Comparison of ENCODE assay signal across 8 mouse cellular contexts in the genomic region with DNA sequence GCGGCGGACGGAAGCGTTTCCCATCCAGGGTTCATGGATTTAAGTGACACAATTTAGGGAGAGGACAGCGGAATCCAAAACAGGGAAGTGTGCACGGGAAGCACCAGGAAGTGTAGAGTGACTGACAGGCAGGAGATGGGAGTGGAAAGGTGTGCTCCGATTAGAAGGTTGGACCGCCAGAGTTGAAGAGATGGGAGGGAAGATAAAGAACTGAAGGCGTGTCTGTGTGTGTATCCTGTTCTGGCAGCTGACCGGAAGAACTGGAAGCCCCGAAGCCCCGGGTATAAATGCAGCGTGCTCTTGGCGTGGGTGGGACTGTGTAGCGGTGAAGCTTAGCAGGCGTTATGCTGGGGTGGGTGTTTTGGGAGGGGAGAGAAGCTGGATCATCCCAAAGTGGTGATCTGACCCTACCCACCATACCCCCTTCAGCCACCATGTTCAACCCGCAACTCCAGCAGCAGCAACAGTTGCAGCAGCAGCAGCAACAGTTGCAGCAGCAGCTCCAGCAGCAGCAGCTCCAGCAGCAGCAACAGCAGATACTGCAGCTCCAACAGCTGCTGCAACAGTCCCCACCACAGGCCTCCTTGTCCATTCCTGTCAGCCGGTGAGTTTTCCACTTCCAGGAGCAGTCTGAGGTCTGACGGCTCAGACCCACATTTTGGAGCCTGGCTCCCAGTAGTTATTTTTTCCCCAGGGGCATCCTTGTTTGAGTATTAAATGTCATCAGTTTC. TPM values are rescaled to one million over a fixed set of nuclear protein-coding genes. Genes with fewer than 3 reads are reported as not detected.
DNase-seq lines count a peak whose midpoint lies in the region; ATAC-seq and TF ChIP-seq lines count a peak whose summit lies in the region.

No protein-coding gene starts in this region.

- H3K27me3 ChIP-seq in kidney, embryonic 14.5 days (ENCODE audit: control insufficient read depth, insufficient read depth, low read length): no peaks in the 10 kb centered on the region
- no peaks in the 10 kb centered on the region; the same call in 1 of the 2 replicates for H3K27me3 ChIP-seq in heart, embryonic 14.5 days (ENCODE audit: control insufficient read depth, insufficient read depth, low read length)
- no peaks in the 10 kb centered on the region for H3K27me3 ChIP-seq in limb, embryonic 14.5 days (ENCODE audit: control insufficient read depth, insufficient read depth, low read length)
- peaks cover 11% of the 10 kb centered on the region for H3K27me3 ChIP-seq in midbrain, embryonic 13.5 days

- peaks cover 18% of the 10 kb centered on the region; the same call in 1 of the 2 replicates for H3K4me1 ChIP-seq in kidney, embryonic 14.5 days (ENCODE audit: control insufficient read depth, insufficient read depth, low read length)
- H3K4me1 ChIP-seq in heart, embryonic 14.5 days (ENCODE audit: control insufficient read depth in 2 of 2, insufficient read depth in 2 of 2, low read length in 2 of 2): peaks cover 11 to 21% of the 10 kb centered on the region in 2 experiments
- peaks cover 17% of the 10 kb centered on the region for H3K4me1 ChIP-seq in limb, embryonic 14.5 days (ENCODE audit: control insufficient read depth, insufficient read depth, low read length)
- H3K4me1 ChIP-seq in midbrain, embryonic 13.5 days (replicated peaks): peaks cover 24% of the 10 kb centered on the region

- H3K4me3 ChIP-seq in kidney, embryonic 14.5 days (ENCODE audit: low read length): peak overlapping the region; percentile 83
- H3K4me3 ChIP-seq in heart, embryonic 14.5 days (ENCODE audit: control insufficient read depth in 1 of 2, insufficient read depth in 1 of 2, low read depth in 1 of 2, low read length in 2 of 2): peak overlapping the region; percentile 69 to 80
- H3K4me3 ChIP-seq in limb, embryonic 14.5 days (replicated peaks; ENCODE audit: low read length): peak overlapping the region; percentile 80
- peak overlapping the region; percentile 70 for H3K4me3 ChIP-seq in midbrain, embryonic 13.5 days (replicated peaks)

- H3K9ac ChIP-seq in kidney, embryonic 14.5 days (ENCODE audit: low read depth, low read length): peak overlapping the region; percentile 82
- peak overlapping the region; percentile 78 for H3K9ac ChIP-seq in heart, embryonic 14.5 days (ENCODE audit: low read length)
- peak overlapping the region; percentile 86 for H3K9ac ChIP-seq in limb, embryonic 14.5 days (ENCODE audit: low read depth, low read length, severe bottlenecking)
- H3K9ac ChIP-seq in midbrain, embryonic 13.5 days (replicated peaks): peak overlapping the region; percentile 86

- peak overlapping the region; percentile 95 for H3K27ac ChIP-seq in kidney, embryonic 14.5 days (ENCODE audit: low read depth, low read length)
- peak overlapping the region; percentile 76 to 79 for H3K27ac ChIP-seq in heart, embryonic 14.5 days (replicated peaks in 1 of 2; ENCODE audit: control insufficient read depth in 1 of 2, insufficient read depth in 1 of 2, low read depth in 2 of 2, low read length in 2 of 2)
- peak overlapping the region; percentile 88 for H3K27ac ChIP-seq in limb, embryonic 14.5 days (replicated peaks; ENCODE audit: low read depth, low read length)
- peak overlapping the region; percentile 78 for H3K27ac ChIP-seq in midbrain, embryonic 13.5 days

- H3K4me2 ChIP-seq in kidney, embryonic 14.5 days (replicated peaks; ENCODE audit: low read depth, low read length): peak overlapping the region; percentile 81
- peak overlapping the region; percentile 79 for H3K4me2 ChIP-seq in heart, embryonic 14.5 days (ENCODE audit: low read length)
- H3K4me2 ChIP-seq in limb, embryonic 14.5 days (replicated peaks; ENCODE audit: low read depth, low read length, severe bottlenecking): peak overlapping the region; percentile 71
- H3K4me2 ChIP-seq in midbrain, embryonic 13.5 days (replicated peaks): peak overlapping the region; percentile 86

- WGBS in kidney, embryonic 14.5 days: 9% methylated on average over 19 of the region's 19 CpGs
- 6% methylated on average over 19 of the region's 19 CpGs for WGBS in heart, embryonic 14.5 days
- 6% methylated on average over 19 of the region's 19 CpGs for WGBS in limb, embryonic 14.5 days
- 11% methylated on average over 19 of the region's 19 CpGs for WGBS in midbrain, embryonic 13.5 days

- intact Hi-C loops in gastrocnemius, postnatal 14 days (cut with DNase I; ENCODE audit: low total_unique reads): no loop called here

- TF ChIP-seq POLR2A in limb, embryonic 14.5 days (IDR thresholded peaks at IDR 0.05; ENCODE audit: borderline replicate concordance, extremely low read depth, insufficient read depth, insufficient read length): 0 out of 2 replicates have a peak, but pooled peaks have one; percentile 19

- H3K36me3 ChIP-seq in kidney, embryonic 14.5 days (ENCODE audit: control insufficient read depth, insufficient read depth, low read length): peaks cover 32% of the 10 kb centered on the region
- peaks cover 43% of the 10 kb centered on the region for H3K36me3 ChIP-seq in heart, embryonic 14.5 days (ENCODE audit: control insufficient read depth, insufficient read depth, low read length)
- peaks cover 37% of the 10 kb centered on the region for H3K36me3 ChIP-seq in limb, embryonic 14.5 days (ENCODE audit: control insufficient read depth, insufficient read depth, low read length)
- H3K36me3 ChIP-seq in midbrain, embryonic 13.5 days: peaks cover 33% of the 10 kb centered on the region

- H3K9me3 ChIP-seq in kidney, embryonic 14.5 days (ENCODE audit: control insufficient read depth, low read length): no peaks in the 10 kb centered on the region
- no peaks in the 10 kb centered on the region for H3K9me3 ChIP-seq in heart, embryonic 14.5 days (ENCODE audit: control insufficient read depth, low read length)
- no peaks in the 10 kb centered on the region for H3K9me3 ChIP-seq in limb, embryonic 14.5 days (ENCODE audit: control insufficient read depth, low read length)
- H3K9me3 ChIP-seq in midbrain, embryonic 13.5 days: no peaks in the 10 kb centered on the region

- no peak for DNase-seq in kidney, adult 11 months
- peak; percentile 80 for DNase-seq in brain, adult 2 months (ENCODE audit: low read depth, low spot score)
- no peak for DNase-seq in limb, embryonic 14.5 days (ENCODE audit: low spot score)
- no peak for DNase-seq in gastrocnemius, postnatal 14 days
- no peak for DNase-seq in gastrocnemius, adult 8-10 months (ENCODE audit: low spot score in 2 of 2)

- peak; percentile 51 for ATAC-seq in kidney, embryonic 14.5 days (ENCODE audit: low FRiP score, low TSS enrichment)
- no peak for ATAC-seq in heart, embryonic 14.5 days (ENCODE audit: insufficient number of reproducible peaks, insufficient read depth, low FRiP score, low read depth)
- ATAC-seq in limb, embryonic 14.5 days (ENCODE audit: low FRiP score, low read depth): peak; percentile 61
- peak; percentile 60 for ATAC-seq in midbrain, embryonic 13.5 days

RNA-seq across cellular contexts. Expression of a gene that starts 10.4 kb away (rescaled TPM):
- polyA plus RNA-seq in kidney, embryonic 14.5 days (2014; fragmentation: Nextera tagmentation; extraction: Ambion mirVana): 8.4 and 11.5 TPM in 2 replicates
- 4.7 and 5.6 TPM in 2 replicates for polyA plus RNA-seq in heart, embryonic 14.5 days (2014; fragmentation: Nextera tagmentation; extraction: Ambion mirVana)
- polyA plus RNA-seq in limb, embryonic 14.5 days (2012; rRNA removed): 318 and 459 TPM in 2 replicates
- 46.0 and 60.1 TPM in 2 replicates for polyA plus RNA-seq in limb, embryonic 14.5 days (2014; fragmentation: Nextera tagmentation; extraction: Ambion mirVana)
- 35.5 and 41.2 TPM in 2 replicates for polyA plus RNA-seq in midbrain, embryonic 13.5 days (2015; fragmentation: Nextera tagmentation; extraction: Ambion mirVana)
- total RNA-seq in gastrocnemius, postnatal 14 days (2021): 10 to 100 TPM in 1 of 2 experiments, 1 to 10 TPM in 1; 9.8 to 13.5 TPM
- total RNA-seq in gastrocnemius, adult 8-10 months (2022): 1 to 10 TPM; 2.6 to 5.9 (median 3.9) TPM

RNA-seq across cellular contexts. Expression of a gene that starts 11.4 kb away (rescaled TPM):
- polyA plus RNA-seq in kidney, embryonic 14.5 days (2014; fragmentation: Nextera tagmentation; extraction: Ambion mirVana): 36.2 and 50.3 TPM in 2 replicates
- 28.8 and 31.1 TPM in 2 replicates for polyA plus RNA-seq in heart, embryonic 14.5 days (2014; fragmentation: Nextera tagmentation; extraction: Ambion mirVana)
- 196 and 266 TPM in 2 replicates for polyA plus RNA-seq in limb, embryonic 14.5 days (2012; rRNA removed)
- polyA plus RNA-seq in limb, embryonic 14.5 days (2014; fragmentation: Nextera tagmentation; extraction: Ambion mirVana): 39.5 and 46.5 TPM in 2 replicates
- 54.4 and 56.7 TPM in 2 replicates for polyA plus RNA-seq in midbrain, embryonic 13.5 days (2015; fragmentation: Nextera tagmentation; extraction: Ambion mirVana)
- total RNA-seq in gastrocnemius, postnatal 14 days (2021): 10 to 100 TPM; 29.3 to 30.0 TPM
- 10 to 100 TPM; 18.3 to 28.1 (median 25.8) TPM for total RNA-seq in gastrocnemius, adult 8-10 months (2022)

RNA-seq across cellular contexts. Expression of a gene that starts 18.2 kb away (rescaled TPM):
- 50.1 and 52.0 TPM in 2 replicates for polyA plus RNA-seq in kidney, embryonic 14.5 days (2014; fragmentation: Nextera tagmentation; extraction: Ambion mirVana)
- polyA plus RNA-seq in heart, embryonic 14.5 days (2014; fragmentation: Nextera tagmentation; extraction: Ambion mirVana): 56.6 and 64.5 TPM in 2 replicates
- 51.3 and 76.1 TPM in 2 replicates for polyA plus RNA-seq in limb, embryonic 14.5 days (2012; rRNA removed)
- 55.3 and 66.9 TPM in 2 replicates for polyA plus RNA-seq in limb, embryonic 14.5 days (2014; fragmentation: Nextera tagmentation; extraction: Ambion mirVana)
- polyA plus RNA-seq in midbrain, embryonic 13.5 days (2015; fragmentation: Nextera tagmentation; extraction: Ambion mirVana): 74.7 and 77.5 TPM in 2 replicates
- 10 to 100 TPM; 44.1 to 49.3 TPM for total RNA-seq in gastrocnemius, postnatal 14 days (2021)
- 10 to 100 TPM; 40.1 to 46.1 (median 42.3) TPM for total RNA-seq in gastrocnemius, adult 8-10 months (2022)

RNA-seq across cellular contexts. Expression of a gene that starts 24.5 kb away (rescaled TPM):
- polyA plus RNA-seq in kidney, embryonic 14.5 days (2014; fragmentation: Nextera tagmentation; extraction: Ambion mirVana): 1.6 and 1.7 TPM in 2 replicates
- 0.35 and 1.8 TPM in 2 replicates for polyA plus RNA-seq in heart, embryonic 14.5 days (2014; fragmentation: Nextera tagmentation; extraction: Ambion mirVana)
- polyA plus RNA-seq in limb, embryonic 14.5 days (2012; rRNA removed): 1.3 and 2.4 TPM in 2 replicates
- polyA plus RNA-seq in limb, embryonic 14.5 days (2014; fragmentation: Nextera tagmentation; extraction: Ambion mirVana): 0.97 and 2.8 TPM in 2 replicates
- polyA plus RNA-seq in midbrain, embryonic 13.5 days (2015; fragmentation: Nextera tagmentation; extraction: Ambion mirVana): 0.35 and 0.37 TPM in 2 replicates
- total RNA-seq in gastrocnemius, postnatal 14 days (2021): 1 to 10 TPM; 2.6 to 4.7 TPM
- total RNA-seq in gastrocnemius, adult 8-10 months (2022): 1 to 10 TPM in 1 of 4 experiments, under 1 TPM in 1, not detected in 2; 0.65 to 1.9 TPM

RNA-seq across cellular contexts. Expression of a gene that starts 32.2 kb away (rescaled TPM):
- 32.2 and 36.4 TPM in 2 replicates for polyA plus RNA-seq in kidney, embryonic 14.5 days (2014; fragmentation: Nextera tagmentation; extraction: Ambion mirVana)
- polyA plus RNA-seq in heart, embryonic 14.5 days (2014; fragmentation: Nextera tagmentation; extraction: Ambion mirVana): 43.7 and 48.2 TPM in 2 replicates
- 29.3 and 30.5 TPM in 2 replicates for polyA plus RNA-seq in limb, embryonic 14.5 days (2012; rRNA removed)
- polyA plus RNA-seq in limb, embryonic 14.5 days (2014; fragmentation: Nextera tagmentation; extraction: Ambion mirVana): 26.5 and 30.3 TPM in 2 replicates
- polyA plus RNA-seq in midbrain, embryonic 13.5 days (2015; fragmentation: Nextera tagmentation; extraction: Ambion mirVana): 35.5 and 37.6 TPM in 2 replicates
- total RNA-seq in gastrocnemius, postnatal 14 days (2021): 10 to 100 TPM; 41.3 to 43.2 TPM
- total RNA-seq in gastrocnemius, adult 8-10 months (2022): 10 to 100 TPM; 33.8 to 40.1 (median 36.1) TPM
